8 mouse cellular contexts compared by ENCODE assay signal in the genomic region with DNA sequence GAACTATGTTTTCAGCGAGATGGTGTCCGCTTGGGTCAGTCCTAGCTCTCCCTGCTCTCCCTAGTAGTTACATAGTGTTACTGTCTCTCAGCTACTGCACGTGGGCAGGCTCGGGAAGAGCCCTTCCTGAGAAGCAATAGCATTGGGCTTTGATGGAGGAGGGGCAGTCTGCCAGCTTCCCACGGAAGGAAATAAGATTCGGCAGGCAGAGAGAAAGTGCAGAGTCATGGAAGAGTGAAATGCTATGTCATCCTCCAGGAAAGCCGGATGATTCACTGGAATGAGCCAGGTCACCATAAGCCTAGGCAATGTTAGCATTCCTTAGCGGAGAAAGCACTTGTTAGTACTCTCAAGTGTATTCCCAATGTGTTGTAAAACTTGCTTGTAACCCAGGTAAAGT. TPM values are rescaled to one million over a fixed set of nuclear protein-coding genes. Genes with fewer than 3 reads are reported as not detected.
A peak's percentile ranks its signal among the peaks of the same experiment; 100 is the strongest.
DNase-seq lines count a peak whose midpoint lies in the region; ATAC-seq and TF ChIP-seq lines count a peak whose summit lies in the region.

No protein-coding gene starts in this region.

- H3K9me3 ChIP-seq in kidney, embryonic 14.5 days (ENCODE audit: control insufficient read depth, low read length): no peaks in the 10 kb centered on the region
- H3K9me3 ChIP-seq in liver, postnatal 0 days (ENCODE audit: low read length): no peaks in the 10 kb centered on the region
- no peaks in the 10 kb centered on the region for H3K9me3 ChIP-seq in midbrain, embryonic 10.5 days (replicated peaks)

- no peak overlapping the region for H3K4me2 ChIP-seq in kidney, embryonic 14.5 days (replicated peaks; ENCODE audit: low read depth, low read length)
- H3K4me2 ChIP-seq in liver, postnatal 0 days (ENCODE audit: low read depth, low read length): peak overlapping the region; percentile 30; the same call in 1 of the 2 replicates

- no peak overlapping the region for H3K4me3 ChIP-seq in kidney, embryonic 14.5 days (ENCODE audit: low read length)
- no peak overlapping the region for H3K4me3 ChIP-seq in liver, postnatal 0 days (ENCODE audit: low read depth, low read length)
- H3K4me3 ChIP-seq in midbrain, embryonic 10.5 days: no peak overlapping the region

- peak; percentile 22 to 33 for DNase-seq in kidney, adult 8-10 months
- DNase-seq in NIH3T3 (ENCODE audit: low read depth) (peak; percentile 59), adipocyte (ENCODE audit: low spot score) (no peak)
- DNase-seq in induced T-regulatory cell, adult 2 months (ENCODE audit: low read depth): peak; percentile 21
- peak; percentile 31 for DNase-seq in liver, postnatal 0 days
- DNase-seq in midbrain, embryonic 10.5 days (ENCODE audit: low spot score): no peak

- no peak for TF ChIP-seq EP300 in liver, postnatal 0 days (IDR thresholded peaks at IDR 0.05; ENCODE audit: low read depth)

- WGBS in kidney, embryonic 14.5 days: 31% methylated on average over 8 of the region's 8 CpGs
- 35% methylated on average over 8 of the region's 8 CpGs for WGBS in liver, postnatal 0 days (ENCODE audit: insufficient replicate concordance)
- 64% methylated on average over 8 of the region's 8 CpGs for WGBS in midbrain, embryonic 10.5 days

- no peak overlapping the region for H3K9ac ChIP-seq in kidney, embryonic 14.5 days (ENCODE audit: low read depth, low read length)
- no peak overlapping the region for H3K9ac ChIP-seq in liver, postnatal 0 days (replicated peaks)

- no peaks in the 10 kb centered on the region for H3K27me3 ChIP-seq in kidney, embryonic 14.5 days (ENCODE audit: control insufficient read depth, insufficient read depth, low read length)
- no peaks in the 10 kb centered on the region for H3K27me3 ChIP-seq in liver, postnatal 0 days (ENCODE audit: insufficient read depth, low read length)
- peaks cover 10% of the 10 kb centered on the region for H3K27me3 ChIP-seq in midbrain, embryonic 10.5 days (ENCODE audit: low read depth, poor library complexity, severe bottlenecking)

- H3K36me3 ChIP-seq in kidney, embryonic 14.5 days (ENCODE audit: control insufficient read depth, insufficient read depth, low read length): peaks cover 4% of the 10 kb centered on the region; the same call in 1 of the 2 replicates
- 0 out of 2 replicates have a peak, but pooled peaks cover 3% of the 10 kb centered on the region for H3K36me3 ChIP-seq in liver, postnatal 0 days (replicated peaks; ENCODE audit: insufficient read depth, low read length)
- no peaks in the 10 kb centered on the region for H3K36me3 ChIP-seq in midbrain, embryonic 10.5 days

- H3K4me1 ChIP-seq in kidney, embryonic 14.5 days (ENCODE audit: control insufficient read depth, insufficient read depth, low read length): peaks cover 7% of the 10 kb centered on the region
- H3K4me1 ChIP-seq in liver, postnatal 0 days (ENCODE audit: insufficient read depth): peaks cover 14% of the 10 kb centered on the region
- H3K4me1 ChIP-seq in midbrain, embryonic 10.5 days: no peaks in the 10 kb centered on the region

- ATAC-seq in kidney, embryonic 14.5 days (ENCODE audit: low FRiP score, low TSS enrichment): no peak
- ATAC-seq in common myeloid progenitor, adult 5-6 weeks (replicated peaks; ENCODE audit: low read depth, poor library complexity, severe bottlenecking): peak; percentile 16; the same call in 1 of the 2 replicates
- peak; percentile 73 for ATAC-seq in liver, postnatal 0 days

- no peak for TF ChIP-seq CTCF in liver, postnatal 0 days (IDR thresholded peaks at IDR 0.05; ENCODE audit: low read depth)

- H3K27ac ChIP-seq in kidney, embryonic 14.5 days (ENCODE audit: low read depth, low read length): no peak overlapping the region
- no peak overlapping the region for H3K27ac ChIP-seq in liver, postnatal 0 days (ENCODE audit: low read depth)
- no peak overlapping the region for H3K27ac ChIP-seq in midbrain, embryonic 10.5 days (replicated peaks)

RNA-seq across cellular contexts. Expression of a gene that starts 8.5 kb away (rescaled TPM):
- polyA plus RNA-seq in kidney, embryonic 14.5 days (2014; fragmentation: Nextera tagmentation; extraction: Ambion mirVana): 3.0 and 5.9 TPM in 2 replicates
- total RNA-seq in common myeloid progenitor, adult 5-6 weeks (2017): 8.3 and 10.3 TPM in 2 replicates
- 0.99 and 1.5 TPM in 2 replicates for polyA plus RNA-seq in liver, postnatal 0 days (2015; fragmentation: Nextera tagmentation; extraction: Ambion mirVana)
- 0.84 and 0.94 TPM in 2 replicates for polyA plus RNA-seq in midbrain, embryonic 10.5 days (2016; fragmentation: Nextera tagmentation; extraction: Ambion mirVana)

RNA-seq across cellular contexts. Expression of a gene that starts 50.2 kb away (rescaled TPM):
- polyA plus RNA-seq in kidney, embryonic 14.5 days (2014; fragmentation: Nextera tagmentation; extraction: Ambion mirVana): 49.8 and 50.3 TPM in 2 replicates
- 49.6 and 50.2 TPM in 2 replicates for total RNA-seq in common myeloid progenitor, adult 5-6 weeks (2017)
- 16.3 and 16.5 TPM in 2 replicates for polyA plus RNA-seq in liver, postnatal 0 days (2015; fragmentation: Nextera tagmentation; extraction: Ambion mirVana)
- 37.3 and 41.3 TPM in 2 replicates for polyA plus RNA-seq in midbrain, embryonic 10.5 days (2016; fragmentation: Nextera tagmentation; extraction: Ambion mirVana)

Comparison
In these comparisons a context has a peak if more than half of its experiments do, and no peak if none do; other contexts are left out.
1. DNase-seq: peak in kidney, adult 8-10 months (2 of 2), NIH3T3 (single experiment), induced T-regulatory cell, adult 2 months (single experiment) and liver, postnatal 0 days (single experiment); none in adipocyte (single experiment) and midbrain, embryonic 10.5 days (single experiment).